Mouse (Mus musculus) intestine, postnatal 0 days (tissue): Measurements from ENCODE around the gene Astl. TPM values are rescaled to one million over a fixed set of nuclear protein-coding genes. Genes with fewer than 3 reads are reported as not detected.
A peak's percentile ranks its signal among the peaks of the same experiment; 100 is the strongest.
"Not testable (repeated sequence)": the region's sequence is repeated elsewhere in the genome, so short reads cannot be mapped to it uniquely, and the experiment has no call there.

ENCODE experiments used
- ATAC-seq: fragments of 200-750 bp; cut with Nextera tagmentation; 2 replicates; pipeline ENCODE4 v1.8.0; 2017; ENCODE audit warnings: mild to moderate bottlenecking, moderate TSS enrichment, moderate library complexity
- H3K27ac ChIP-seq: fragments of 300-500 bp; sonication (generic); 2 replicates; pipeline ENCODE4 v1.5.1; 2014; ENCODE audit warnings: mild to moderate bottlenecking, low read depth, low read length, moderate library complexity
- H3K27me3 ChIP-seq: fragments of 300-500 bp; sonication (generic); replicated peaks from 2 replicates; pipeline ENCODE4 v1.6.1; 2014; ENCODE audit warnings: low read length, mixed read lengths; ENCODE audit not compliant: control insufficient read depth, insufficient read depth
- H3K36me3 ChIP-seq: fragments of 300-500 bp; sonication (generic); 2 replicates; pipeline ENCODE4 v1.6.1; 2014; ENCODE audit warnings: mild to moderate bottlenecking, moderate library complexity; ENCODE audit not compliant: control insufficient read depth, insufficient read depth
- H3K4me1 ChIP-seq: fragments of 300-500 bp; sonication (generic); replicated peaks from 2 replicates; pipeline ENCODE4 v1.6.1; 2014; ENCODE audit warnings: antibody characterized with exemption, low read length, mixed read lengths; ENCODE audit not compliant: control insufficient read depth, insufficient read depth
- H3K4me2 ChIP-seq: fragments of 300-500 bp; sonication (generic); replicated peaks from 2 replicates; pipeline ENCODE4 v1.6.1; 2014; ENCODE audit warnings: low read depth, mild to moderate bottlenecking, moderate library complexity
- H3K4me3 ChIP-seq: fragments of 300-500 bp; sonication (generic); 2 replicates; pipeline ENCODE4 v1.5.1; 2014; ENCODE audit warnings: low read depth, low read length
- H3K9ac ChIP-seq: fragments of 300-500 bp; sonication (generic); 2 replicates; pipeline ENCODE4 v1.6.1; 2014; ENCODE audit warnings: mild to moderate bottlenecking, low read depth, low read length
- H3K9me3 ChIP-seq: fragments of 300-500 bp; sonication (generic); 2 replicates; pipeline ENCODE4 v1.6.1; 2016; ENCODE audit warnings: mixed run types; ENCODE audit not compliant: control insufficient read depth
- CTCF ChIP-seq: sonication (generic); IDR thresholded peaks from 2 replicates; pipeline ENCODE4 v1.5.1; 2016; ENCODE audit warnings: low read depth, mild to moderate bottlenecking, control low read depth, antibody characterized with exemption, moderate library complexity
- WGBS: fragments of 180-500 bp; shearing (Covaris S2); extraction: QIAGEN DNeasy Blood & Tissue Kit; methylation state at CpG from one replicate; pipeline ENCODE4 v1.1.7; 2014; 5-methylcytosine and 5-hydroxymethylcytosine counted together
- polyA plus RNA-seq: library from polyadenylated mRNA; unstranded; fragments of >200 nt; fragmentation: Nextera tagmentation; extraction: Ambion mirVana; gene quantifications from 2 replicates; pipeline ENCODE4 v1.2.1, GENCODE M21; 2015

The Astl gene
- polyA plus RNA-seq, result not detected in 2 replicates

DNA sequence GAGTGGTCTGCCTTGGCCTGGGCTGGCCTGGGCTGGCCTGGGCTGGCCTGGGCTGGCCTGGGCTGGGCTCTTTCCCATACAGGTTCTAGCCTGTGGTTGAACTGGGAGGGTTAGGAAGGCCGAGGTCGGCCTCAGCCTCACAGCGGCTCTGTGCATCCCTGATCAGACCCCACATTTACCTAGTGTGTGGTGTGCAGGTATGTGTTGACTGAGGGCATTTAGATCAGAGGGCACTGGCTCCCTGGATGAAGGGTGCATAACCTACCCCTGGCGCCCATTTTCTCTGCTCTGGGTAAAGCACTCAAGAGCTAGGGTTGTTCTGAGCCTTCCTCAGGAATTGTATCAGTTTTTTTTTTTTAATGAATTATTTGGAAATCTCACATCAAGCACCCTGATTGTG lies at the start of gene Astl:
Gene Astl, plus strand, starts transcription at position 224 of the 400 bp plus-strand sequence.
- Histone ChIP-seq H3K36me3 (no peaks in the 10 kb centered on the region), H3K27ac (no peak within 1 kb of the TSS), H3K9me3 (no peaks in the 10 kb centered on the region), H3K27me3 (peaks cover 16% of the 10 kb centered on the region), H3K9ac (no peak within 1 kb of the TSS), H3K4me1 (no peaks in the 10 kb centered on the region; the same call in 1 of the 2 replicates), H3K4me2 (peak within 1 kb of the TSS; percentile 90), H3K4me3 (peak within 1 kb of the TSS; percentile 56; the same call in 1 of the 2 replicates)
- ATAC-seq, result no peak
- WGBS, result 79% methylated on average over 4 of the region's 4 CpGs
- no peak for TF ChIP-seq CTCF

GRCm38 (mm10) chr2:127292250-127292649 lies 46.2 kb upstream of the Astl start:
- H3K36me3 ChIP-seq, result peaks cover 58% of the 10 kb centered on the region
- no peak overlapping the region for H3K9ac ChIP-seq
- no peak for TF ChIP-seq CTCF
- no peak overlapping the region for H3K4me2 ChIP-seq
- H3K4me1 ChIP-seq, result no peaks in the 10 kb centered on the region
- ATAC-seq, result no peak
- no peaks in the 10 kb centered on the region for H3K9me3 ChIP-seq
- WGBS, result 60% methylated on average over 4 of the region's 4 CpGs
- H3K4me3 ChIP-seq, result no peak overlapping the region
- no peak overlapping the region for H3K27ac ChIP-seq
- H3K27me3 ChIP-seq, result no peaks in the 10 kb centered on the region

- Histone ChIP-seq H3K4me1 (no peaks in the 10 kb centered on the region), H3K4me3 (no peak overlapping the region), H3K9me3 (no peaks in the 10 kb centered on the region), H3K9ac (no peak overlapping the region), H3K4me2 (no peak overlapping the region), H3K36me3 (peaks cover 77% of the 10 kb centered on the region), H3K27ac (no peak overlapping the region), H3K27me3 (no peaks in the 10 kb centered on the region)
- no peak for ATAC-seq
- TF ChIP-seq CTCF, result no peak
- WGBS, result 88% methylated on average over 7 of the region's 7 CpGs
Measured at GRCm38 (mm10) chr2:127297001-127297805, 41.2 kb upstream of the Astl start.

DNA sequence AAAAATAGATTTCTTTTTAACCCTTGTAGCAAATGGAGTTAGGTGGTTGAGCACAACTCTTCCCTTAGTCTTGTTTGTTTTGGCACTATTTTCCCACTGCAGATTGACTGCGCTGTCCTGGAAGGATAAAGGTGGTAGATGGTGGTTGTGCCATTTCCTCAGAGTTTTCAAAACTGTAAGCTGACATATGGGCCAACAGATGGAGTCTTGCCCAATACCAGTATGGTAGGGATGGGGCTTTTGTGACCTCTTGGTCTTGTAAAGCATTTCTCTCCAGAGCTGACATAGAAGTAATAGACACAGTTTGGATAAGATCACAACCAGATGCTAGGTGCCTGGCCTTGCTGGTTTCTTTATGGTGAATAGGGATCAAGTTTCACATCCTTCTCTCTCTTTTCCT lies 40.4 kb upstream of the Astl start:
- 92% methylated on average over 1 of the region's 1 CpGs for WGBS
- H3K4me3 ChIP-seq, result no peak overlapping the region
- TF ChIP-seq CTCF, result no peak
- H3K9ac ChIP-seq, result no peak overlapping the region
- peaks cover 75% of the 10 kb centered on the region for H3K36me3 ChIP-seq
- no peaks in the 10 kb centered on the region for H3K9me3 ChIP-seq
- no peak overlapping the region for H3K4me2 ChIP-seq
- no peaks in the 10 kb centered on the region for H3K27me3 ChIP-seq
- no peak overlapping the region for H3K27ac ChIP-seq
- no peak for ATAC-seq
- no peaks in the 10 kb centered on the region for H3K4me1 ChIP-seq

- Histone ChIP-seq H3K36me3 (peaks cover 53% of the 10 kb centered on the region), H3K27ac (no peak overlapping the region), H3K4me3 (no peak overlapping the region), H3K9me3 (no peaks in the 10 kb centered on the region), H3K4me1 (no peaks in the 10 kb centered on the region), H3K9ac (no peak overlapping the region), H3K27me3 (no peaks in the 10 kb centered on the region), H3K4me2 (no peak overlapping the region)
- no peak for ATAC-seq
- 71% methylated on average over 3 of the region's 3 CpGs for WGBS
- no peak for TF ChIP-seq CTCF
Measured at GRCm38 (mm10) chr2:127300701-127301100, 37.7 kb upstream of the Astl start.

GRCm38 (mm10) chr2:127301883-127302282 lies 36.6 kb upstream of the Astl start:
- no peak overlapping the region for H3K9ac ChIP-seq
- no peaks in the 10 kb centered on the region for H3K4me1 ChIP-seq
- H3K4me2 ChIP-seq, result no peak overlapping the region
- H3K27me3 ChIP-seq, result no peaks in the 10 kb centered on the region
- WGBS, result 93% methylated on average over 3 of the region's 3 CpGs
- no peak overlapping the region for H3K27ac ChIP-seq
- no peak for ATAC-seq
- H3K9me3 ChIP-seq, result no peaks in the 10 kb centered on the region
- H3K36me3 ChIP-seq, result peaks cover 41% of the 10 kb centered on the region
- TF ChIP-seq CTCF, result no peak
- H3K4me3 ChIP-seq, result no peak overlapping the region

- peaks cover 18% of the 10 kb centered on the region; the same call in 1 of the 2 replicates for H3K36me3 ChIP-seq
- not testable (repeated sequence) for H3K9ac ChIP-seq, H3K4me1 ChIP-seq, H3K4me3 ChIP-seq, H3K4me2 ChIP-seq, H3K27me3 ChIP-seq, H3K9me3 ChIP-seq, ATAC-seq, H3K27ac ChIP-seq
- 88% methylated on average over 4 of the region's 4 CpGs for WGBS
Measured at GRCm38 (mm10) chr2:127304192-127304591, 34.2 kb upstream of the Astl start.
